Mouse (Mus musculus): ENCODE measurements around the gene Gm7861. TPM values are rescaled to one million over a fixed set of nuclear protein-coding genes. Genes with fewer than 3 reads are reported as not detected.
"Not testable (repeated sequence)": the region's sequence is repeated elsewhere in the genome, so short reads cannot be mapped to it uniquely, and the experiment has no call there.

Gene Gm7861
- not detected for total RNA-seq (2021)
- long read RNA-seq, experiment 1: 0 reads
- long read RNA-seq, experiment 2: 0 reads

- DNase-seq: not testable (repeated sequence)
Measured at GRCm38 (mm10) chr8:21594408-21594807, at the start of gene Gm7861. Gm7861 (minus strand) TSS chr8:21594508.

- not testable (repeated sequence) for DNase-seq
Measured at GRCm38 (mm10) chr8:21617883-21618282, 23.6 kb upstream of the Gm7861 start, which contains the start of gene Defa26. Defa26 (plus strand) TSS chr8:21618183.

GRCm38 (mm10) chr8:21582706-21583105, 11.6 kb downstream of the Gm7861 start, which contains the start of gene Defa28:
Defa28 (plus strand) TSS chr8:21583006.
- DNase-seq: not testable (repeated sequence)

GRCm38 (mm10) chr8:21565086-21565485, 29.2 kb downstream of the Gm7861 start, which contains the start of gene Defa37:
Defa37 (plus strand) TSS chr8:21565386.
- not testable (repeated sequence) for DNase-seq

Other genes with a start within 250 kb of the Gm7861 start
- gene Defa2, start 216.0 kb downstream of the Gm7861 start, total RNA-seq (2021): not detected
- not detected for gene Defa33, start 202.7 kb downstream of the Gm7861 start, total RNA-seq (2021)
- not detected for gene Defa36, start 167.1 kb downstream of the Gm7861 start, total RNA-seq (2021)
- gene Gm7849, start 137.9 kb downstream of the Gm7861 start, total RNA-seq (2021): not detected
- not detected for gene Defa20, start 85.2 kb downstream of the Gm7861 start, total RNA-seq (2021)
- gene Defa32, start 65.5 kb downstream of the Gm7861 start, total RNA-seq (2021): not detected
- not detected for gene Defa37, start 29.1 kb downstream of the Gm7861 start, total RNA-seq (2021)
- gene Defa28, start 11.5 kb downstream of the Gm7861 start, total RNA-seq (2021): not detected
- not detected for gene Defa26, start 23.7 kb upstream of the Gm7861 start, total RNA-seq (2021)
- not detected for gene Defa17, start 61.3 kb upstream of the Gm7861 start, total RNA-seq (2021)
- gene Defa34, start 71.3 kb upstream of the Gm7861 start, total RNA-seq (2021): not detected
- not detected for gene AY761184, start 109.1 kb upstream of the Gm7861 start, total RNA-seq (2021)
- not detected for gene Defa24, start 140.0 kb upstream of the Gm7861 start, total RNA-seq (2021)
- gene Defb50, start 229.0 kb upstream of the Gm7861 start, total RNA-seq (2021): not detected
- not detected for gene Defb2, start 245.4 kb upstream of the Gm7861 start, total RNA-seq (2021)

Data from heart, adult 18-20 months (tissue).